Mouse (Mus musculus): Measurements from ENCODE around the gene Ppm1a.

GRCm38 (mm10) chr12:72750016-72750415, 7.2 kb upstream of the Ppm1a start:
- no peak for TF ChIP-seq EP300 (IDR thresholded peaks at IDR 0.05; ENCODE audit: low read depth in 1 of 2, low read length in 2 of 2)
- no peak for TF ChIP-seq SMC3 (IDR thresholded peaks at IDR 0.05; ENCODE audit: low read depth, low read length)
- TF ChIP-seq CTCF (IDR thresholded peaks at IDR 0.05 in 2 of 3, conservative IDR thresholded peaks at IDR 0.05 in 1 of 3; ENCODE audit: control insufficient read depth in 1 of 3, insufficient read depth in 1 of 3, low read depth in 2 of 3, low read length in 3 of 3, poor library complexity in 1 of 3, severe bottlenecking in 1 of 3) = no peak
- TF ChIP-seq CHD2 (IDR thresholded peaks at IDR 0.05; ENCODE audit: low read length) = no peak
- no peak for TF ChIP-seq HCFC1 (IDR thresholded peaks at IDR 0.05; ENCODE audit: low read depth, low read length)
- TF ChIP-seq TBP (IDR thresholded peaks at IDR 0.05; ENCODE audit: low read depth, low read length) = no peak
- no peak for TF ChIP-seq POLR2AphosphoS5 (IDR thresholded peaks at IDR 0.05; ENCODE audit: borderline replicate concordance, low read depth, low read length)
- TF ChIP-seq MAFK (IDR thresholded peaks at IDR 0.05; ENCODE audit: borderline replicate concordance, low read depth, low read length) = no peak
- TF ChIP-seq RAD21 (IDR thresholded peaks at IDR 0.05; ENCODE audit: low read depth, low read length) = no peak
